Mouse (Mus musculus) forebrain, embryonic 13.5 days (tissue): Measurements from ENCODE around the gene Gm15217. TPM values are rescaled to one million over a fixed set of nuclear protein-coding genes. Genes with fewer than 3 reads are reported as not detected.

Source experiments
- ATAC-seq: fragments of 200-750 bp; cut with Nextera tagmentation; 2 replicates; pipeline ENCODE4 v1.8.0; 2017
- H3K27ac ChIP-seq: fragments of 300-500 bp; sonication (generic); 2 replicates; pipeline ENCODE4 v1.5.1; 2015; ENCODE audit warnings: inconsistent platforms, mild to moderate bottlenecking, moderate library complexity
- H3K27me3 ChIP-seq: fragments of 300-500 bp; sonication (generic); 2 replicates; pipeline ENCODE4 v1.6.1; 2015; ENCODE audit warnings: mild to moderate bottlenecking, inconsistent platforms
- H3K36me3 ChIP-seq: fragments of 300-500 bp; sonication (generic); 2 replicates; pipeline ENCODE4 v1.6.1; 2015; ENCODE audit warnings: mild to moderate bottlenecking, inconsistent platforms; ENCODE audit not compliant: poor library complexity, severe bottlenecking
- H3K4me1 ChIP-seq: fragments of 300-500 bp; sonication (generic); 2 replicates; pipeline ENCODE4 v1.6.1; 2015; ENCODE audit warnings: inconsistent platforms
- H3K4me2 ChIP-seq: fragments of 300-500 bp; sonication (generic); 2 replicates; pipeline ENCODE4 v1.6.1; 2015; ENCODE audit warnings: inconsistent platforms, mild to moderate bottlenecking, moderate library complexity
- H3K4me3 ChIP-seq: fragments of 300-500 bp; sonication (generic); 2 replicates; pipeline ENCODE4 v1.5.1; 2015; ENCODE audit warnings: mild to moderate bottlenecking, inconsistent platforms
- H3K9ac ChIP-seq: fragments of 300-500 bp; sonication (generic); 2 replicates; pipeline ENCODE4 v1.6.1; 2015; ENCODE audit warnings: mild to moderate bottlenecking, inconsistent platforms
- H3K9me3 ChIP-seq: fragments of 300-500 bp; sonication (generic); replicated peaks from 2 replicates; pipeline ENCODE4 v1.6.1; 2016; ENCODE audit warnings: inconsistent platforms
- WGBS: fragments of 180-500 bp; shearing (Covaris S2); methylation state at CpG from one replicate; pipeline ENCODE4 v1.1.7; 2015; 5-methylcytosine and 5-hydroxymethylcytosine counted together
- polyA plus RNA-seq: library from polyadenylated mRNA; unstranded; fragments of >200 nt; fragmentation: Nextera tagmentation; extraction: Ambion mirVana; gene quantifications from 2 replicates; pipeline ENCODE4 v1.2.1, GENCODE M21; 2015

Gm15217 gene
- polyA plus RNA-seq = not detected in 2 replicates

DNA sequence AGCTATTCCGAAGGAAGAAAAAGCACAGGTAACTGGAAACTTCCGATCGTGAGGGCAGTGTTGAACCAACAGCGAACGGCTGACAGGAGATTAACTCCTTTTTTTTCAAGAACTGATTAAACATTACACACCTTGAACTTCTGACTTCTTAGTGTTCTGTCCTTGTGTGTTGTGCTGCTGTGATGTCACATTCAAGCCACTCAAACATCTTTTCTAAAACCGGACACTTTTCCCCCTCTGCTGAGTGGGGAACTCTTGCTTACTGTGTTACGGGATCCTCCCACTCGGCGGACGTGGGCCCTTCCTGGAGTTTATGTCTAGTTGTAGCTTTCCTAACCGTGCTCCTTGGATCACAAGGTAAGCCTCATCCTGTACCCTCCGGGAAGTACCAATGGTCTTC is at the start of gene Gm15217:
Gene Gm15217, plus strand, starts transcription at position 130 of the 400 bp plus-strand sequence.
- H3K36me3 ChIP-seq = no peaks in the 10 kb centered on the region
- H3K27me3 ChIP-seq = peaks cover 65% of the 10 kb centered on the region
- H3K4me1 ChIP-seq = peaks cover 10% of the 10 kb centered on the region
- H3K9me3 ChIP-seq = no peaks in the 10 kb centered on the region
- WGBS = 87% methylated on average over 12 of the region's 12 CpGs
- no peak for ATAC-seq
- H3K4me3 ChIP-seq = peak within 1 kb of the TSS; percentile 29
- H3K4me2 ChIP-seq = peak within 1 kb of the TSS; percentile 62
- H3K27ac ChIP-seq = no peak within 1 kb of the TSS
- H3K9ac ChIP-seq = 0 out of 2 replicates have a peak within 1 kb of the TSS, but pooled peaks have one; percentile 16

DNA sequence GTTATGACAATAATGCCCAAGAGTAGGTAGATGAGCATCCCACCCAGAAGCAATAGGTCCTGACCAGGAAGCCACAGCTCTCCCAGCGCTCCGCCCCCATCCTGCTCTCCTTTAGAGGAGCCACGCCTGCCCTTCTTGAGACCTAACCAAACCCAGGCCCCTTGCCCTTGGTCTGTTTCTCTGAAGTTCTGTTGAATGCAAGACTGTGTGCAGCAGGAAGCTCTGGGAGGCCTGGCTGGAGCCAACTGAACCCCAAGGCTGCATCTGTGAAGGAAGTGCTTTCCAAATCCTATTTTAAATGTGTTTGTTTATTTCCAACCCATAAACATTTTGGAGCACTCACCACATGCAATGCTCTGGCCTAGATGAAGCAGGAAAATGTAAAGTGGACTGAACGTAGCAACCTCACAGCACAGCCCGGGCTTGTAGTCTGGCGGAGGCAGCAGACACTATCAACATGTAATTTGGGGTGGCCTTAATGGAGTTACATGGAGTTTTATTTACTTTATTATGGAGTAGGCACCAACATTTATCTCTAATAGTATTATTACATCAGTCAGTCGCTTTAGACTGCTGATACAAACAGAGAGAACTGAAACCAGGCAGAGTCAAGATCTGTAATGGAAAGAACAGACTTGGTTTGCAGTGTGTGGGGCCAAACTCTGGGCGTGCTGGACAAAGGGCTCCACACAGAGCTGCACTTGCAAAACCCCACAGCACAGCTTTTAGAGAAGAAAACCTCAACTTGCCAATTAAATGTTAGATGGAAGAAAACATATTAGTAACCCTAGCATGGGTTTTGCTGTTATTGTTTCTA is 45.6 kb upstream of the Gm15217 start:
- Histone ChIP-seq H3K9ac (no peak overlapping the region), H3K36me3 (no peaks in the 10 kb centered on the region), H3K9me3 (no peaks in the 10 kb centered on the region), H3K27me3 (no peaks in the 10 kb centered on the region), H3K4me3 (no peak overlapping the region), H3K4me2 (no peak overlapping the region), H3K27ac (no peak overlapping the region), H3K4me1 (no peaks in the 10 kb centered on the region)
- ATAC-seq = no peak
- 83% methylated on average over 8 of the region's 8 CpGs for WGBS

GRCm38 (mm10) chr14:46338801-46339200 is 40.4 kb upstream of the Gm15217 start:
- WGBS = 88% methylated on average over 11 of the region's 11 CpGs
- no peak overlapping the region for H3K9ac ChIP-seq
- H3K4me2 ChIP-seq = no peak overlapping the region
- no peaks in the 10 kb centered on the region for H3K27me3 ChIP-seq
- ATAC-seq = no peak
- H3K4me1 ChIP-seq = no peaks in the 10 kb centered on the region
- H3K4me3 ChIP-seq = no peak overlapping the region
- no peaks in the 10 kb centered on the region for H3K9me3 ChIP-seq
- H3K36me3 ChIP-seq = no peaks in the 10 kb centered on the region
- no peak overlapping the region for H3K27ac ChIP-seq

- no peaks in the 10 kb centered on the region for H3K9me3 ChIP-seq
- no peak for ATAC-seq
- H3K27ac ChIP-seq = no peak overlapping the region
- no peak overlapping the region for H3K4me2 ChIP-seq
- no peaks in the 10 kb centered on the region for H3K27me3 ChIP-seq
- H3K4me1 ChIP-seq = no peaks in the 10 kb centered on the region
- no peaks in the 10 kb centered on the region for H3K36me3 ChIP-seq
- H3K9ac ChIP-seq = no peak overlapping the region
- H3K4me3 ChIP-seq = no peak overlapping the region
Observed at GRCm38 (mm10) chr14:46344750-46345149, 34.5 kb upstream of the Gm15217 start.

DNA sequence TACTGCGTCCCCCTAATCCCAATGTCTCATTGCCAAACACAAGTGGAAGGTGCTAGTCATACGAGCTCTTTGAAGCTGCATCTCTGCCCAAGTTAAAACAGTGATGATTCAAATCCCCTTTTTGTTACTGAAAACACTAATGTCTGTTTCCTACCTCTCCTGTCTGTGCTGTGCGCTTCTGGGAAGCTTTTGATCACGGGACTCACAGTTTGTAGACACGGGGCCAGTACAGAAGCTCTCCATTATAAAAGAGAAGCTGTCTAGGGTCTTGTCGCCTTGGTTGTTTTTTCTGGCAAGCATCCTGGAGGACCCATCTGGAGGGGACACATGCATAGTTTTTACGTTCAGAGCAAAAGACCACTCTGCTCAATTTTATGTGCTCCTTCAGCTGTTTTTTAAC is 21.9 kb upstream of the Gm15217 start:
- H3K4me2 ChIP-seq = no peak overlapping the region
- H3K27me3 ChIP-seq = no peaks in the 10 kb centered on the region
- no peak for ATAC-seq
- no peak overlapping the region for H3K27ac ChIP-seq
- no peaks in the 10 kb centered on the region for H3K36me3 ChIP-seq
- H3K9ac ChIP-seq = no peak overlapping the region
- WGBS = 83% methylated on average over 7 of the region's 7 CpGs
- no peaks in the 10 kb centered on the region for H3K9me3 ChIP-seq
- H3K4me1 ChIP-seq = no peaks in the 10 kb centered on the region
- no peak overlapping the region for H3K4me3 ChIP-seq

DNA sequence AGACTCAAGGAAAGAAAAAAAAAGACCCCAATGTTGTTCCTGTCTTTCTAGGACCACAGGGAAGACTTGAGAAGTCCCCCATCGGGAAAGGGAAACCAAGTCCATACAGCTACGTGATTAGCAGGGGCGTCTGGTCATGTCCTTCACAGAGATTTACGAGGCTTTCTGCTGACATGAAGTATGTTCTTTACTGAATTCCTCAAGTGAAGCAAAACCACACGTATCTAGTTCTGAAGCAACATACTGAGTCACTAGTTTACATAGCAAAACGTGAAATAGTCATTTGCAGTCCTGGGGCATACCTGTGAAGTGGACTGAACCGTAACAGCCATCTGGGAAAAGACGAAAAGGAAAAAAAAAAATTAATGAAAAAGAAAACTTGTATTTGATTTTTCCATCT is 21.5 kb upstream of the Gm15217 start:
- no peaks in the 10 kb centered on the region for H3K4me1 ChIP-seq
- H3K9ac ChIP-seq = no peak overlapping the region
- no peak overlapping the region for H3K4me2 ChIP-seq
- no peak for ATAC-seq
- 90% methylated on average over 8 of the region's 8 CpGs for WGBS
- H3K9me3 ChIP-seq = no peaks in the 10 kb centered on the region
- H3K27ac ChIP-seq = no peak overlapping the region
- no peak overlapping the region for H3K4me3 ChIP-seq
- H3K36me3 ChIP-seq = no peaks in the 10 kb centered on the region
- H3K27me3 ChIP-seq = no peaks in the 10 kb centered on the region

DNA sequence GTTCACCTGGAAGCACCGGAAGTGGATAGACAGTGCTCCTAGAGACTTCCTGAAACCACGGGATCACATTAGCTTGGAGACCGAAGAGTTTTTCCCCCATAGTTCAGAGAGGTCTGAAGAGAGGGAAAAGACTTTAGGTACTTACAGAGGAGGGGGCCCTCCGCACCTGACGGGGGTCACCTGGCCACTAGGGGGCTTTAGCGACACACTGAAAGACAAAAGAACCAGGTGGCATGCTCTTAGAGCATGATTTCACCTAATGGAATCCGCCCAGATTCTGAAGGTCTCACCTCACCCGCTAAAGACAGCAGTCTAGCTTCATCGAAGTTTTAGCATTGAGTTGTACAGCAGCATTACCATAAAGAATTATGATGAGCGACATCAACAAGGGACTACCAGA is 16.0 kb upstream of the Gm15217 start:
- H3K36me3 ChIP-seq = no peaks in the 10 kb centered on the region
- no peak for ATAC-seq
- H3K4me3 ChIP-seq = no peak overlapping the region
- no peaks in the 10 kb centered on the region for H3K27me3 ChIP-seq
- WGBS = 42% methylated on average over 10 of the region's 10 CpGs
- H3K9ac ChIP-seq = no peak overlapping the region
- H3K9me3 ChIP-seq = no peaks in the 10 kb centered on the region
- no peaks in the 10 kb centered on the region for H3K4me1 ChIP-seq
- no peak overlapping the region for H3K4me2 ChIP-seq
- H3K27ac ChIP-seq = no peak overlapping the region

- 32% methylated on average over 9 of the region's 9 CpGs for WGBS
- Histone ChIP-seq H3K27ac (no peak overlapping the region), H3K4me3 (no peak overlapping the region), H3K9ac (no peak overlapping the region), H3K27me3 (0 out of 2 replicates have a peak, but pooled peaks cover 5% of the 10 kb centered on the region), H3K36me3 (no peaks in the 10 kb centered on the region), H3K9me3 (no peaks in the 10 kb centered on the region), H3K4me1 (no peaks in the 10 kb centered on the region), H3K4me2 (no peak overlapping the region)
- ATAC-seq = no peak
Observed at GRCm38 (mm10) chr14:46372452-46372851, 6.8 kb upstream of the Gm15217 start.

DNA sequence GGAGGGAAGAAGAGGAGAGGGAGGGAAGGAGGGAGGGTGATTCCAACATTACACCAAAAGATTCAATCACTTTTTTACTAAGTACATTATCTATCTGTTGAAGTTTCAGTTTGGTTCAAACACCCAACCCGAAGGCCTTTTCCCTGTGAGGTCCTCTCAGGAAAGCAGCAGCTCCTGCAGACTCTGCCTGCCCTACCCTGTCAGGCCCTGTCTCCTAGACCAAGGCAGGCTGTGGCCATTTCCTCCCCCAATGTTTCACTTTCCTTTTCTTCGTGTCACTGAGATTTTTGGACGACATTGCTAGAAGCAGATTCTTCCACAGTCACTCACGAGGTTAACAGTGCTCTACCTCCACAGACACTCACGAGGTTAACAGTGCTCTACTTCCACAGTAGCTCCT is 3.4 kb upstream of the Gm15217 start:
- WGBS = 85% methylated on average over 5 of the region's 5 CpGs
- no peak overlapping the region for H3K4me3 ChIP-seq
- no peaks in the 10 kb centered on the region for H3K9me3 ChIP-seq
- no peak overlapping the region for H3K9ac ChIP-seq
- no peak overlapping the region for H3K27ac ChIP-seq
- H3K27me3 ChIP-seq = peaks cover 32% of the 10 kb centered on the region
- ATAC-seq = no peak
- H3K4me2 ChIP-seq = no peak overlapping the region
- peaks cover 8% of the 10 kb centered on the region for H3K4me1 ChIP-seq
- H3K36me3 ChIP-seq = no peaks in the 10 kb centered on the region

DNA sequence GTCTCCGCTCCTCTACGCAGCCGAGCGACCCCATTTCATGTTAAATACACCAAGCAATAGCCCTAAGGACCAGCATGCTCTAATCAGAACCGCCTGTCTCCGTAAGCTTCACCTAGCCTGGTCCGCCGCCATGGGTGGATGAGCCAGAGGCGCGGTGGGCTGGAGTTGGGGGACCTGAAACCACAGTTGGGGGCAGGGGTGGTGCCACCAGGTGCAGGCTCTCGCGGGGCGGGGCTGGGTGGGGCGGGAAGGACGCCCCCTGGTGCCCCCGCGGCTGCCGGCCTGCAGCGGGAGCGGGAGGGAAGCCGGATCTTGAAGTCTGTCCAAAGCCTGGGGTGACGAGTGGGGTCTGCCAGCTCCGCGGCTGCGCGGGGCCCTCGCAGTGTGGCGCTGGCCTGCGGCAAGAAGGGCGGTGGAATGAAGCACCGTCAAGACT is 1.1 kb downstream of the Gm15217 start:
- peak overlapping the region; percentile 62 for H3K4me2 ChIP-seq
- peak overlapping the region; percentile 29 for H3K4me3 ChIP-seq
- H3K36me3 ChIP-seq = no peaks in the 10 kb centered on the region
- H3K9me3 ChIP-seq = no peaks in the 10 kb centered on the region
- peak; percentile 73; the same call in 1 of the 2 replicates for ATAC-seq
- 0 out of 2 replicates have a peak overlapping the region, but pooled peaks have one; percentile 16 for H3K9ac ChIP-seq
- peaks cover 13% of the 10 kb centered on the region for H3K4me1 ChIP-seq
- WGBS = 3% methylated on average over 26 of the region's 31 CpGs
- peaks cover 75% of the 10 kb centered on the region for H3K27me3 ChIP-seq
- H3K27ac ChIP-seq = no peak overlapping the region

- 34% methylated on average over 6 of the region's 6 CpGs for WGBS
- Histone ChIP-seq H3K27ac (no peak overlapping the region), H3K4me2 (no peak overlapping the region), H3K27me3 (peaks cover 86% of the 10 kb centered on the region), H3K4me3 (no peak overlapping the region), H3K9me3 (no peaks in the 10 kb centered on the region), H3K36me3 (no peaks in the 10 kb centered on the region), H3K4me1 (peaks cover 25% of the 10 kb centered on the region), H3K9ac (no peak overlapping the region)
- ATAC-seq = no peak
Observed at GRCm38 (mm10) chr14:46381457-46381856, 2.2 kb downstream of the Gm15217 start.

DNA sequence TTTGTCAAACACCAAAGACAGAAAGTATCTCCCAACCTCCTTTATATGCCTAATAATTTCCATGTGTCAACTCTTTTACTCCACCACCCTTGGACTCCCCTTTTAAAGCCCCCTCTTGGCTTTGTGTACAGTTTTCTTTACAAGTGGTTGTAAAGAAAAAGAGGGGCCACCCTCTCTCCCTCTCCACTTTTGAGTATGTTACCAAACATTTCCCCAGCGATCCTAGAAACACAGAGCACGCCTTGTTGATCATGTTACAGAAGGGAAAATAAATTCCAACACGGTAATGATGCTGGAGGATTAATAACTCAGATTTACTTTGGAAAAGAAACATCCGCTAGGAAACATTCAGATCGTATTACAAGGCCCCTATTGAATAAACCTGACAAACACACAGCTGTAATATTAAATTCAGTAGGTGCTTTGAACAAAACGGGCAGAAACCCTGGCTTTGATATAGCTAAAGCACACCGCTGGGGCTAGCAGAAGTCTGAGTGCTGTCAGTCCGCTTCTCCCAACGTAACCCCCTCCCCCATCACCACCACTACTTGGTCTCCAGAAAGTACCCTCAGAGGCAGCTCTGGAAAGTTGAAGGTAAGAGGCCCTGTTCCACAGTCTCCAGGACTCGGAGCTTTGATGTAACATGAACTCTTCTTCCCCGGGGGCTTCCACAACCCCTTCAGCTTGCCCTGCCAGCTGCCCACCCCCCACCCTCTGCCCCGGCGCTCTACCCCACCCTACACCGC is 5.9 kb downstream of the Gm15217 start:
- peak overlapping the region; percentile 79 for H3K4me2 ChIP-seq
- no peaks in the 10 kb centered on the region for H3K36me3 ChIP-seq
- ATAC-seq = no peak
- WGBS = 5% methylated on average over 14 of the region's 14 CpGs
- peaks cover 96% of the 10 kb centered on the region for H3K27me3 ChIP-seq
- no peak overlapping the region for H3K27ac ChIP-seq
- peaks cover 53% of the 10 kb centered on the region for H3K4me1 ChIP-seq
- H3K4me3 ChIP-seq = peak overlapping the region; percentile 51
- no peaks in the 10 kb centered on the region for H3K9me3 ChIP-seq
- no peak overlapping the region for H3K9ac ChIP-seq
